Mouse (Mus musculus) midbrain, postnatal 0 days (tissue): ENCODE results near the gene Rbm8a. TPM values are rescaled to one million over a fixed set of nuclear protein-coding genes. Genes with fewer than 3 reads are reported as not detected.

ENCODE experiments used
- ATAC-seq: fragments of 200-750 bp; cut with Nextera tagmentation; 2 replicates; pipeline ENCODE4 v1.8.0; 2017; ENCODE audit warnings: moderate number of reproducible peaks, mild to moderate bottlenecking, moderate TSS enrichment, moderate library complexity; ENCODE audit not compliant: low FRiP score
- DNase-seq: peaks from one replicate; pipeline ENCODE4 v3.0.0-alpha.2; 2015; ENCODE audit warnings: low spot score
- H3K27ac ChIP-seq: fragments of 300-500 bp; sonication (generic); 2 replicates; pipeline ENCODE4 v1.5.1; 2014; ENCODE audit warnings: low read depth, mild to moderate bottlenecking, low read length, mixed read lengths
- H3K27me3 ChIP-seq: fragments of 300-500 bp; sonication (generic); 2 replicates; pipeline ENCODE4 v1.6.1; 2014; ENCODE audit warnings: low read length, control low read depth, mixed read lengths; ENCODE audit not compliant: insufficient read depth
- H3K36me3 ChIP-seq: fragments of 300-500 bp; sonication (generic); 2 replicates; pipeline ENCODE4 v1.6.1; 2014; ENCODE audit warnings: low read length, control low read depth, mixed read lengths; ENCODE audit not compliant: insufficient read depth
- H3K4me1 ChIP-seq: fragments of 300-500 bp; sonication (generic); 2 replicates; pipeline ENCODE4 v1.6.1; 2014; ENCODE audit warnings: mild to moderate bottlenecking, control low read depth, antibody characterized with exemption, low read length, mixed read lengths; ENCODE audit not compliant: insufficient read depth
- H3K4me2 ChIP-seq: fragments of 300-500 bp; sonication (generic); 2 replicates; pipeline ENCODE4 v1.6.1; 2014; ENCODE audit warnings: low read depth, mild to moderate bottlenecking, low read length, mixed read lengths; ENCODE audit not compliant: poor library complexity, severe bottlenecking
- H3K4me3 ChIP-seq: fragments of 300-500 bp; sonication (generic); 2 replicates; pipeline ENCODE4 v1.5.1; 2014; ENCODE audit warnings: low read depth, mild to moderate bottlenecking, low read length, moderate library complexity
- H3K9ac ChIP-seq: fragments of 300-500 bp; sonication (generic); replicated peaks from 2 replicates; pipeline ENCODE4 v1.6.1; 2014; ENCODE audit warnings: mild to moderate bottlenecking, low read length, moderate library complexity, mixed read lengths; ENCODE audit not compliant: poor library complexity, severe bottlenecking
- H3K9me3 ChIP-seq: fragments of 300-500 bp; sonication (generic); 2 replicates; pipeline ENCODE4 v1.6.1; 2016; ENCODE audit warnings: low read length, control low read depth
- CTCF ChIP-seq: IDR thresholded peaks from 2 replicates; pipeline ENCODE4 v1.5.1; 2016; ENCODE audit warnings: antibody characterized with exemption, mild to moderate bottlenecking
- WGBS: fragments of 180-500 bp; shearing (Covaris S2); extraction: QIAGEN DNeasy Blood & Tissue Kit; methylation state at CpG from one replicate; pipeline ENCODE4 v1.1.7; 2014; 5-methylcytosine and 5-hydroxymethylcytosine counted together
- polyA plus RNA-seq: library from polyadenylated mRNA; unstranded; fragments of >200 nt; fragmentation: Nextera tagmentation; extraction: Ambion mirVana; gene quantifications from 2 replicates; pipeline ENCODE4 v1.2.1, GENCODE M21; 2015
- total RNA-seq: library from RNA; depleted of rRNA; stranded (reverse); fragments of >200 nt; gene quantifications from 2 replicates; pipeline ENCODE4 v1.2.3, GENCODE M21; 2014

Rbm8a gene
- total and polyA plus RNA-seq, 2 experiments from 2014 or later = 25.0 to 118 TPM

DNA sequence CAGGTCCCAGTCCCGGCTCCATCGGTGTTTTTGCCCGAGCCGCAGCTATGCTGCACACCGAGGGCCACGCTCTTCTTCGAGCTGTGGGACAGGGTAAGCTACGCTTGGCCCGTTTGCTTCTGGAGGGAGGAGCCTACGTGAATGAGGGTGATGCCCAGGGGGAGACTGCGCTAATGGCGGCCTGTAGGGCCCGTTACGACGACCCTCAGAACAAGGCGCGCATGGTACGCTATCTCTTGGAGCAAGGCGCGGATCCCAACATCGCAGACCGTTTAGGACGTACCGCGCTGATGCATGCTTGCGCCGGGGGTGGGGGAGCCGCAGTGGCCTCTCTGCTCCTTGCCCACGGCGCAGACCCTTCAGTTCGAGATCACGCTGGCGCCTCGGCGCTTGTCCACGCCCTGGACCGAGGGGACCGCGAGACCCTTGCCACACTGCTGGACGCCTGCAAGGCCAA lies 32.3 kb upstream of the Rbm8a start:
- peak overlapping the region; percentile 60 for H3K4me3 ChIP-seq
- peak overlapping the region; percentile 77 for H3K27ac ChIP-seq
- TF ChIP-seq CTCF = no peak
- no peak for ATAC-seq
- H3K4me2 ChIP-seq = peak overlapping the region; percentile 96
- H3K9me3 ChIP-seq = no peaks in the 10 kb centered on the region
- peak; percentile 50 for DNase-seq
- H3K27me3 ChIP-seq = no peaks in the 10 kb centered on the region
- under 1% methylated on average over 40 of the region's 40 CpGs for WGBS
- H3K9ac ChIP-seq = peak overlapping the region; percentile 81
- peaks cover 11% of the 10 kb centered on the region; the same call in 1 of the 2 replicates for H3K4me1 ChIP-seq
- no peaks in the 10 kb centered on the region for H3K36me3 ChIP-seq

DNA sequence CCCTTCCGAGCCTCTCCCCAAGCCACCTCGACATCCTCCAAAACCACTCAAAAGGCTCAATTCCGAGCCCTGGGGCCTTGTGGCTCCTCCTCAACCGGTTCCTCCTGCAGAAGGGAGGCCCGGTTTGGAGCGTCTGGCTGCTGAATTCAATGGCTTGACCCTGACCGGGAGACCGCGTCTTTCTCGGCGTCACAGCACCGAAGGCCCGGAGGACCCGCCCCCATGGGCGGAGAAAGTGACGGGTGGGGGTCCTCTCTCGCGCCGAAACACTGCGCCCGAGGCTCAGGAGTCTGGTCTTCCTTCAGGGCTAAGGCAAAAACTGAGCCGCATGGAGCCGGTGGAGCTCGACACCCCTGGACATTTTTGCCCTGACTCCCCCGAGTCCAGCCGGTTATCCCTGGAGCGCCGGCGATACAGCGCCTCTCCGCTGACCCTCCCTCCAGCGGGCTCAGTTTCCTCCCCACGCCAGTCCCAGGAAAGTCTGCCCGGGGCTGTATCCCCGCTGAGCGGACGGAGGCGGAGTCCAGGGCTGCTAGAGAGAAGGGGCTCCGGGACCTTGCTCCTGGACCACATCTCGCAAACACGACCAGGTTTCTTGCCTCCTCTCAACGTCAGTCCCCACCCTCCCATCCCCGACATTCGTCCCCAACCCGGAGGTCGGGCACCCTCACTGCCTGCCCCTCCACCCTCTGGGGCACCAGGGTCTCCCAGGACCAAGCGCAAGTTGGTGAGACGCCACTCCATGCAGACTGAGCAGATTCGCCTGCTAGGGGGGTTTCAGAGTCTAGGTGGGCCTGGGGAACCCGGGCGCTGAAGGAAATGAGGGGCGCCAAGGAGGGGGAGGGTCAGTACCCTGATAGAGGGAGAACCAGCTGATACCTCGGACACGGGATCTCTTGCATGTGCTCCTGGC lies 31.3 kb upstream of the Rbm8a start:
- 2% methylated on average over 51 of the region's 54 CpGs for WGBS
- Histone ChIP-seq H3K9ac (peak overlapping the region; percentile 81), H3K4me2 (peak overlapping the region; percentile 96), H3K27ac (peak overlapping the region; percentile 77), H3K4me3 (peak overlapping the region; percentile 60), H3K27me3 (no peaks in the 10 kb centered on the region), H3K36me3 (no peaks in the 10 kb centered on the region), H3K9me3 (no peaks in the 10 kb centered on the region), H3K4me1 (peaks cover 16% of the 10 kb centered on the region; the same call in 1 of the 2 replicates)
- TF ChIP-seq CTCF = no peak
- DNase-seq = peak; percentile 79
- ATAC-seq = no peak

DNA sequence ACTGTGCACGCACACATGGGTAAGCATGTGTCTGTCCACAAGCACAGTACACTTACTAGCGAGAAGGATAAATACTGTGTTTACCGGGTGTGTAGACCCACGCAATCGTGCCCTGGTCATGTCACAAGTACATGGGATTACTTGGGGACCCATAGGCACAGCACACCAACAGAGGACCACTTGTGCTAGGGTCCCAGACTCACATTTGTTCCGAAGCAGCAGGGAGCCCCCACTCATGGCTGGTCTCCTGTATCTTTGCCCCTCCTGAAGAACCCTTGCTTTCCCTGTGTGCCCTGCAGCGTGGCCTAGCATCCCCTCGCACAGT lies 30.7 kb upstream of the Rbm8a start:
- Histone ChIP-seq H3K9ac (no peak overlapping the region), H3K36me3 (no peaks in the 10 kb centered on the region), H3K9me3 (no peaks in the 10 kb centered on the region), H3K4me2 (peak overlapping the region; percentile 96), H3K27me3 (no peaks in the 10 kb centered on the region), H3K4me1 (peaks cover 20% of the 10 kb centered on the region; the same call in 1 of the 2 replicates), H3K27ac (no peak overlapping the region), H3K4me3 (peak overlapping the region; percentile 60)
- ATAC-seq (no peak), DNase-seq (no peak)
- TF ChIP-seq CTCF = no peak
- WGBS = 57% methylated on average over 8 of the region's 8 CpGs

DNA sequence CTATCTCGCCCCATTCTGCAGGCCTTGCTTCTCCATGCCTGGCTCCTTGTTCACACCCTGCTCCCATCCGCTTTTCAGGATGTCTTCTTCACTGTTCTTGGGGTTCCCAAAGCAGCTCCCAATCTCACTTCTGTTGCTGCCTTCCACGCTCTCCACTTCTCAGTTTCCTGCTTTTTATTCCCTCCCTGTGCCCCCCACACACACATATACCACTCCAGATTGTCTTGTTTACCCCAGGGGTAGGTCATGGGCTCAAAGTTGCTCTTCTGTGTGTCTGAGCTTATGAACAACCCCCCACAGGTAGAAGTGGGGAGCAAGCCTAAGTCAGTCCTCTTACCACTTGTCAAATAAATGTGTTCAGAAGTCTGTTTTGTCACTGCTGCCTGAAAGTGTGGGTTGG lies 30.3 kb upstream of the Rbm8a start:
- Histone ChIP-seq H3K27me3 (no peaks in the 10 kb centered on the region), H3K9ac (no peak overlapping the region), H3K4me3 (no peak overlapping the region), H3K27ac (no peak overlapping the region), H3K4me1 (peaks cover 20% of the 10 kb centered on the region; the same call in 1 of the 2 replicates), H3K4me2 (0 out of 2 replicates have a peak overlapping the region, but pooled peaks have one; percentile 96), H3K9me3 (no peaks in the 10 kb centered on the region), H3K36me3 (no peaks in the 10 kb centered on the region)
- DNase-seq = no peak
- no peak for ATAC-seq
- WGBS = 81% methylated on average over 3 of the region's 3 CpGs
- TF ChIP-seq CTCF = no peak

DNA sequence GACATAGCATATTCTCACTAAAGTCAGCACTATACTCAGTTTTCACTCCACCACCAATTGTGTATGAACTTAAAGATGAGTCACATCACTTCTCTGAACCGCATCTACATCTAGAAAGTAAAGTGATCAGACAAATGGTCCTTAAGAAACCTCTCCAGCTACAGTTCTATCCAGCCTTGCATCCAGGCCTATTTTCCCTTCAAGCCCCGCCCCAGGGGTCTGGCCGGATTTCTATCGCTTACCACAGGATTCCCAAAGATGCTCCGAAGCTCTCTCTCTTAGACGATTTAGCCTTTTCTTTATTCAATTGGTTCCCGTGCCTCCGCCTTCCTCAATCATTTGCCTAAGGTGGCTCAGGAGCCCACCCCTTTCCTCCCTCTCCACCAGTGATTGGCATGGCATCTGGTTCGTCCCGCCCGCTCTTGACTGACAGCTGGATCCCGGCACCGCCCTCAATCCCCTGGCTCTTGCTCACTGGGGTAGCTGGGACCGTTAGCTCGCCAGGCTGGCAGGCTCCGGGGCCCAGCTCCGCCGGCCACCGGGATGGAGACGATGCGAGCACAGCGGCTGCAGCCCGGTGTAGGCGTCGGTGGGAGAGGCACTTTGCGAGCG lies 29.0 kb upstream of the Rbm8a start, which contains the start of gene Lix1l:
Lix1l (plus strand) TSS at position 511 of the 612 bp plus-strand sequence.
- no peak for TF ChIP-seq CTCF
- Histone ChIP-seq H3K9me3 (no peaks in the 10 kb centered on the region), H3K36me3 (no peaks in the 10 kb centered on the region), H3K4me2 (peak within 1 kb of the TSS; percentile 72), H3K4me1 (peaks cover 16% of the 10 kb centered on the region; the same call in 1 of the 2 replicates), H3K27me3 (no peaks in the 10 kb centered on the region), H3K27ac (peak within 1 kb of the TSS; percentile 83), H3K9ac (peak within 1 kb of the TSS; percentile 80), H3K4me3 (peak within 1 kb of the TSS; percentile 83)
- ATAC-seq (peak; percentile 87), DNase-seq (peak; percentile 98)
- WGBS = under 1% methylated on average over 27 of the region's 27 CpGs
